Mouse (Mus musculus): ENCODE results near the gene Gm5483.

GRCm38 (mm10) chr16:36179910-36180309 lies 4.1 kb upstream of the Gm5483 start:
- TF ChIP-seq CTCF (IDR thresholded peaks at IDR 0.05; ENCODE audit: low read depth, low read length) (no peak), POLR2A (IDR thresholded peaks at IDR 0.05; ENCODE audit: insufficient read depth, low read length) (no peak)
